Mouse (Mus musculus) brain, embryonic 18.5 days (tissue): ENCODE data around the gene Tns2.
"Not testable (repeated sequence)": the region's sequence is repeated elsewhere in the genome, so short reads cannot be mapped to it uniquely, and the experiment has no call there.

Source experiments
- DNase-seq: peaks from one replicate; pipeline ENCODE4 v3.0.0-alpha.2; 2012; ENCODE audit warnings: low read depth, low spot score

The Tns2 gene

DNA sequence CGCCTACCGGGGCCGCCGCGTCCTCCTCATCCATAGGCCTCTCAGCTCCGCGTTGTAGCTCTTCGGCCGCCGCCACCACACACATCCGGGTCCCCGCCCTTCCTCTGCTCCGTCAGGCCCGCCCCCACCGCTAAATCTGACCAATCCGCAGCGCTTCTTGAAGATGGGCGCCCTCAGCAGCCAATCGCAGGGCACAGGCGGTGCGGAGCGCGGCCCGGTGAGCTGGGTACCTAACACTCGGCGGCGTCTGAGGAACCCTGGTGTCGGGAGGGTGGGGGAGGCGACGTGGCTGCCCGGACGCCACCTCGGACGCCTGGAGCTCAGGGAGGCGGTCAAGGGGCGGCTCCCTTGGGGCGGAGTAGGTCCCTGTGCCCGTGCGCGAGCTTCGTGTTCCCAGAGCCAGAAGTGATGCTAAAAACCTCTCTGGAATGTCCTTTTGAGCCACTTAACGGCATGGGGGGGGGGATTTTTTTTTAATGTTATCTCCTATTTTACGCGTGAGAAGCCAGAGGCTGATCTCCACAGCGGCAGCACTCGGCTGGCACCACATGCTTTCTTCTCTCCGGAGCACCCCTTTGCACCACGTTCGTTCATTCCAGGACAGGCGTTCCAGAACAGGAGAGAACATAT is 36.0 kb downstream of the Tns2 start, which contains the start of gene Spryd3:
TSS of gene Spryd3 (minus strand) at position 106 of the 630 bp plus-strand sequence.
- peak; percentile 91 for DNase-seq

DNA sequence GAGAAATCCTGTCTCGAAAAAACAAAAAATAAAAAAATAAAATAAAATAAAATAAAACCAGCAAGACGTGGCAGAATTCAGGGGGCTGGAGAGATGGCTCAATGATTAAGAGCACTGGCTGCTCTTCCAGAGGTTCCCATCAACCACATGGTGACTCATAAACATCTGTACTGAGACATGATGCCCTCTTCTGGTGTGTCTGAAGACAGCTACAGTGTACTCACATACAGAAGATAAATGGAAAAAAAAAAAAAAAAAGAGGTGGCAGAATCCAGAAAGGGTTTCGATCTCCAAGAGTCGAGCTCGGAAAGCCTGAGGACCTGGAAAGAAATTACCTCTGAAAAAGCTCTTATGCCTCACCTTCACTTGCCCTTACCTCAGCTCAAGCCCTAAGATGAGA is 40.9 kb downstream of the Tns2 start:
- no peak for DNase-seq

DNA sequence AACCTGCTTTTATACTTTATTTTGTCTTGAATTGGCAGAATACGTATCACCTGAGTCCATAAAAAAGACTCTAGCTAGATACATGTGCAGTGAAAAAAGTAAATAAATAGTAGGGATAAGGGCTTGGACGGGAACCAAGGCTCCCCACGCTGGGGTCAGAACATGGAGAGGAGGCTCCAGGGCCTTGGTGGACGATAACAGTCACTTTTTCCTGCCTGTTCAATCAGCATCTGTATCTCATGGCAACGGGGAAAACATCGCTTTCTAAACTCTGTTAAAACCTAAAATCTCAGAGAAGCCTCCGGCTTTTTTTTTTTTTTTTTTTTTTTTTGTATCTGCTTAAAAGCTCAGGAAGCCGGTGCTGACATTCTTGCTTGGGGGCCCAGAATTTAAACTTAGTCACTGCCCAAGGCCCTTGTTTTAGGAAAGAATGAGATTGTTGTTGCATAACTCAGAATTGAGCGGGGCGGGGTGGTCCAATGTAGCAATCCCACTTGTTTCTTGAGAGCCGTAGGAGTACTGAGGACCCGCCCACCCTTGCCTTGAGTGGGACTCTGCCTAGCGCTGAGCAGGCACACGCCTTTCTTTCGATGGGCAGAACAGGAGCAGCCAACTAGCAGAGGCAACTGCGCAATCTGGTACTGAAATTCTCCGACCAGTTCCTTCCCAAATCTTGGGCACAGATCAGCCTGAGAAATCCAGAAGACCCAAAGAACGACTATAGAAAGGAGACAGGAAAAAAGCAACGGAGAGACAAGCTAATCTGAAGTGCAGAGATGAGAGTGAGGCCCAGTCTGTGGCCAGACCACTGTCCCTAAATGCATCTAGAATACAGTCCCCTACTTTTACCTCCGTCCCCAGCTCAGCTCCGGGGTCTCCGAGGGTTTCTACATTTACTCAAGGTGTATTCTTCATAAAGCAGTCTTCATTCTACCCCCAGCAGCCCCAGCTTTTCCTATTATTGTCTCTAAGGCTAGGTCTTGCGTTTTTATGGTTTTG is 43.0 kb downstream of the Tns2 start:
- DNase-seq, result no peak

- DNase-seq, result no peak
Measured at GRCm38 (mm10) chr15:102144274-102144711, 44.1 kb downstream of the Tns2 start, which contains the start of gene Igfbp6. TSS of gene Igfbp6 (plus strand) at chr15:102144362.

DNA sequence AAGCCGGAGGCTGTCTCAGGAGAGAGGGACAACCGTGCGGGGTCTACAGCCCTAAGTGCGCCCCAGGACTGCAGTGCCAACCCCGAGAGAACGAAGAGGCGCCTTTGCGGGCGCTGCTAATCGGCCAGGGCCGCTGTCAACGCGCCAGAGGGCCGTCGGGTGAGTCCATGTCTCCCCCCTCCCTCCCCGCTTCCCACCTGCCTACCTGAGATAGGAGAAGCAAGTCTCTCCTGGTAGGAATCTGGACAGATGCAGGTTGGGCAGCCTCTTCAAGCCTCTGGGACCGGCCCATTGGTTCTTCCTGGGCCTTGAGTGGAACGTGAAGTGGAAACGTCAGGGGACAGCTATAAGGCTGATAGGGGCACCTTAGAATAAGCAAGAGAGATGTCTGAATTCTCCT is 44.5 kb downstream of the Tns2 start:
- DNase-seq, result no peak

DNA sequence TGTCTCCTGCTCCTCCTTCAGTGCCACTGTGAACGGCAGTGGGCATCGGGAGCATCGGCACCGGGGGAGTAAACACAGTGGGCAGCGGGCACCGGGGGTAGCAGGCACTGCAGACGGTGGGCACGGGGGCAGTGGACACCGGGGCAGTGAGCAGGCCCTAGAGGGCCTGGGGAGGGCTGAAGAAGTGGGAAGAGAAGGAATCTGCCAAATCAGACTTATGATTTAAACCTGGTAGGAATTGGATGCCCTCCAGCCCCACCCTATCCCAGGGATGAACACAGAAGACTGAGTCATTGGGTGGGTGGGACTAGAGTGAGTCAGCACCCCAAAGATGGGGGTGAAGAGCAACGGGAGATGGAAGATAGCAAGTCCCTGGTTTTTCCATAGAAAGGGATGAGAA is 45.1 kb downstream of the Tns2 start:
- DNase-seq, result no peak

GRCm38 (mm10) chr15:102146089-102146488 is 45.9 kb downstream of the Tns2 start:
- DNase-seq, result no peak

GRCm38 (mm10) chr15:102146882-102147281 is 46.7 kb downstream of the Tns2 start:
- DNase-seq, result no peak

- DNase-seq, result no peak
Measured at GRCm38 (mm10) chr15:102147674-102148402, 47.6 kb downstream of the Tns2 start.

- DNase-seq, result no peak
Measured at GRCm38 (mm10) chr15:102149561-102149960, 49.3 kb downstream of the Tns2 start.

- no peak for DNase-seq
Measured at GRCm38 (mm10) chr15:102150301-102151135, 50.3 kb downstream of the Tns2 start, which contains the start of gene Soat2. TSS of gene Soat2 (plus strand) at chr15:102150526.

GRCm38 (mm10) chr15:102152646-102153045 is 52.4 kb downstream of the Tns2 start:
- DNase-seq, result no peak

- not testable (repeated sequence) for DNase-seq
Measured at GRCm38 (mm10) chr15:102155006-102155405, 54.8 kb downstream of the Tns2 start.

DNA sequence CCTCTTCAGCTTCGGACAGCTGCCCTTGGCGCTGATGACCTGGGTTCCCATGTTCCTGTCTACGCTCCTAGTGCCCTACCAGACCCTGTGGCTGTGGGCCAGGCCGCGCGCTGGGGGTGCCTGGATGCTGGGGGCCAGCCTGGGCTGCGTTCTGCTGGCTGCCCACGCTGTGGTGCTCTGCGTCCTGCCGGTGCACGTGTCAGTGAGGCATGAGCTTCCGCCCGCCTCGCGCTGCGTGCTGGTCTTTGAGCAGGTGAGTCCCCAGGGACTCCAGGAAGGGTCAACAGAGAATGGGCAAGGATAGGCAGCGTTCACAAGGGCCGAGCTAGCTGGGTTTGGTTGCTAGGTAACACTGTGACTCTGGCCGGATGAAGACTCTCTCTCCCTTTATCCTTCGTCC is 56.6 kb downstream of the Tns2 start:
- DNase-seq, result no peak

GRCm38 (mm10) chr15:102160415-102161060 is 60.3 kb downstream of the Tns2 start:
- DNase-seq, result no peak

DNA sequence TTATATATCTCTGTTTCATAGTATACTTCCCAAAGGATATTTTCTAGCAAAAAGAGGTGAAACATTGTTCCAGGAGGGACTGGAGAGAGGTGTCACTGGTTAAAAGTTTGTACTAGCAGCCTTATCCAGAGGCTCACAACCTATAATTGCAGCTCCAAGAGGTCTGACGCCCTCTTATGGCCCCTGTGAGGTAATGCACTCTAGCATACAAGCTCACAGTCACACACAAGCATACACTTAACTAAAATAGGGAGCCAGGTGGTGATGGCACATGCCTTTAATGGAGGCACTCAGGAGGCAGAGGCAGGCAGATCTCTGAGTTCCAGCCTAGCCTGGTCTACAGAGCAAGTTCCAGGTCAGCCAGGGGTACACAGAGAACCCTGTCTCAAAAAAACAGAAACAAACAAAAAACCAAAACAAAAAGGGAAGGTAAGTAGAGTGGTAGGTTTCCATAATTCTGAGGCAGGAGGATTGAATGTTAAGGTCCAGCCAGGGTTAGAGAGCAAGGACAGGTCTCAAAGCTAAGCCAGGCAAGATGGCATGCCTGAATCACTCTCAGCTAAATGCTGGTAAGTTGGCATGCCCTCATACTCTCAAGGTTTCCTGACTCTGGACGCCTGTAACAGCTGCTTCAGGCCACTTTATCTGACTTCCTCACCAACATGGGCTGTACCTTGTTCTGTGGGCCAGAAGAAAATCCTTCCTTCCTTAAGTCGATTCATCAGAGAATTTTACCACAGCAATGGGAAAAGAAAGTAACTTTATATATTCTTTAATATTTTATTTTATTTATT is 63.9 kb downstream of the Tns2 start:
- DNase-seq, result no peak

- DNase-seq, result no peak
Measured at GRCm38 (mm10) chr15:102165468-102166100, 65.4 kb downstream of the Tns2 start.
